Mouse (Mus musculus) gastrocnemius, postnatal 4 days (tissue): ENCODE results near the gene Tbc1d22a. TPM values are rescaled to one million over a fixed set of nuclear protein-coding genes. Genes with fewer than 3 reads are reported as not detected.
"Not testable (repeated sequence)": the region's sequence is repeated elsewhere in the genome, so short reads cannot be mapped to it uniquely, and the experiment has no call there.

ENCODE experiments used
- DNase-seq, 2 experiments: peaks; one replicate each; pipeline ENCODE4 v3.0.0; 2021 to 2022; ENCODE audit warnings: low spot score in 2 of 2, mixed read lengths in 2 of 2
- total RNA-seq, 2 experiments: library from RNA; stranded (reverse); gene quantifications; 2 replicates each; pipeline ENCODE4 v1.2.3; 2021

The Tbc1d22a gene
- total RNA-seq, 2 experiments from 2014 or later = 19.7 to 22.6 TPM

DNA sequence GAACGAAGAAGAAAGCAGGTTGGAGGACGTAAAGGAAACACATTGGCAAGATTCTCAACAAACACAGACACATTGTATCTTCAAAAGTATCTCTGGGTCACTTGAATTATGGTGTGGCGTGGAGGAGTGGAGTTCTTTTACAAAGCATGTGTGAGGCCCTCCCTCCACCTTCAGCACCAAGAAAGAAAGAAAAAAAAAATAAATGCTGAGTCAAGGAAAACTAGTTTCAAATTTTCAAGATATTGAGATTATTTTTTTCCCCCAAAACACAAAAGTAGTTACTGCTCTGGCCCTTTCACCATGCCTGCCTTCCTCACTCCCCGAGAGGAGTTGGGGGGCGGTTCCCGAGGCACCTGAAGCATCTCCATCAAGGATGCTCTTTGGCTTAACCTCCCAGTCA is 35.7 kb upstream of the Tbc1d22a start:
- DNase-seq = no peak

DNA sequence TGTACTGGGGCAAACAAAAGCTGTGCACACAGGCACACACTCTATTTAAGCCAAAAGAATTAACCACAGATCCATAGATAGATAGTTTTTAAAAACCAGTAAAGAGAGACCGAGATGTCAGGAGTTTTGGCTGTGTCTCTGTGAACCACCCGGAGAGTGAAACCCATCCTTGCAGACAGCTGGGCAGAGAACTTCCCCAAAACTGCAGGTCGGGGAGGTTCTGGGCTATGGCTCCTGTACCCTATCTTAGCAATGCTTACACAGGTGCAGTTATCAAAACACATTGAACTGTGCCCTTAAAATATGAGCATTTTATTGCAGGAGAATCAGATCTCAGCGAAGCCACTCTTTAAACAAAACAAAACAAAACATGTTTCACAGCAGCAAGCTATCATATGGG is 33.8 kb upstream of the Tbc1d22a start:
- DNase-seq = no peak

DNA sequence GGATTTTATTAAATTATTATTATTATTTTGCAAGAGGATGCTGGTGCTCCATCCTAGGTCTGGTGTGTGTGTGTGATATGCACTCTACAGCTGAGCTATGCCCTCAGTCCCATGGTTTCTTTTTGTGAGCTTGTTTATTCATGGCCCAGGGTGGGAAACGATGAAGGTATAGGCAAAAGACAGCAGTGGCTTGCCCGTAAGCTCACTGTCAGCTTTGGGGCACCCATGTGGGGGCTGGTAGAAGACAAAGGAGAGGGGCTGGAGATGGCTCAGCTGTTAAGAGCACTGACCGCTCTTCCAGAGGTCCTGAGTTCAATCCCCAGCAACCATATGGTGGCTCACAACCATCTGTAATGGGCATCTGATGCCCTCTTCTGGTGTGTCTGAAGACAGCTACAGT is 32.9 kb upstream of the Tbc1d22a start:
- not testable (repeated sequence) for DNase-seq

DNA sequence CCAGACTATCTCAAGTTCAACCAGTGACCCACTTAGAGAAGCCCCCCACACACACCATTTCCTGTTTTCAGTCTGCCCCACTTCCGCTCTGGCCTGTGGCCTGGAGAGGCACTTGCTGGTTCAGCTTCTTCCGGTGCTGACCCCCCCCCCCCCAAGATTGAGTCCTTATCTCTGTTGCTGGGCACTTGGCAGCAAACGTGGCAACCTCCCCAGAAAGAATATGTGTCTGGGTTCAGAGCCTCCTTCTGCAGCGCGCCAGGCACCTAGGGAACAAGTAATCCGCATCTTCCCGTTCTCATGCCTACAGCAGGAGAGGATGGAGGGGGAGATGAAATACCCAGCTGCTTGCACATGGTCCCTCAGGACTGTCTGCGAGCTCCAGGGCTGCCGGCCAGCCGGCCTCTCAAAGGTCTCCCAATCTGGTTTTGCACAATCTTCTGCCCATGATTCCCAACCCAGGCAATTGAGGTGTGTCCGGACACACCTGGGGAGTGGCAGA is 32.3 kb upstream of the Tbc1d22a start:
- DNase-seq = no peak

DNA sequence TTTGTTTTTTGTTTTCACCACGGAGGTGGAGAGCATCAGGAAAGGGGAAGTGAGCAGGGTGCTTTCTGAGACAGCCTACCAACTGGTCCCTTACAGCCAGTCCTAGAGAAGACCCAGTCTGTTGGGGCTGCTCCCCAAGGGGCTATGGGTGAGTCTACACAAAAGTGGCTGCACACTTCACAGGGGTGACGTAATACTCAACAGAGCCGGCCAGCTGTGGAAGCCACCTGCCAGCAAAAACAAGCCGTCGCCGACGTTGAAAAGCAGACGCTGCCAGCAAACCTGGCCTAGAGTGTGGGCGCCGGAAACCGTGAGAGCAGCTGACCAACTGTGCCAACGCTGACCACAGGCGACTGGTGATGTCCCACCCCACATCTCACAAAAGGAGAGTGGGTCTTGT is 31.6 kb upstream of the Tbc1d22a start:
- DNase-seq = peak in 1 of 2 experiments; percentile 50

DNA sequence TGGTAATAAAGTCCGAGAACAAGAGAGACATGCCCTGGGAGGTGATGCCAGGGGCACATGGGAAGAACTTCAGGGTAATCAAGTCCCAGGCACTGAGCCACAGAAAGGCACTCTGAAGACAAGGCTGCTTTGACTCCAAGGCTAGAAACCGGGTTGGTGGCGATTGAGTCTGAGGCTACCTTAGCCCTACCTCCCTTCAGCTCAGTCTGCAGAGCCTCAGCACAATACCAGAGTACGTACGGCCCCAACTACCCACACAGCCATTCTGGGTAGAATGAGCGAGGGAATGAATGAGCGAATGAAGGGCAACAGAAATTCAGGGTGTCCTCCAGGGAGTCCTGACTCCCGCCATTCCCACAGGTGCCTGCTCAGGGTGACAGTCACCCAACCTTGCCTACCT is 30.8 kb upstream of the Tbc1d22a start:
- DNase-seq = no peak

DNA sequence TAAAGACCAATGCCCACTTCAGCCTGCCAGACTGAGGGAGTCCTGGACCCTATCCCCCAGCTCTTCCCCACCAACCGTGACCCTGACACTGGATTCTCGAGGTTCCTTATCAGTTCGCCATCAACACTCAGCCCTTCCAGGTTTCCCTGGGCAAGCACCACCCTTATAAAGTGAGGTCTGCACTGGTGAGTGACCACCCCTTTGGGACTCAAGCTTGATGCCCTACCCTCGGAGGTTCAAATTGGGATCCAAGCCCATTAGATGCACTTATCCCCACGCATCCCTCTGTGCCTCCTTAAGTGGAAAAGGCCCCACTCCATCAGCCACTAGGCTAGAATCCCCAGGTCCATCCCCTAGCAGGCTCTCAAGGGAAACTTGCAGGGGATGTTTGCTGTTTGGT is 30.2 kb upstream of the Tbc1d22a start:
- DNase-seq = no peak

DNA sequence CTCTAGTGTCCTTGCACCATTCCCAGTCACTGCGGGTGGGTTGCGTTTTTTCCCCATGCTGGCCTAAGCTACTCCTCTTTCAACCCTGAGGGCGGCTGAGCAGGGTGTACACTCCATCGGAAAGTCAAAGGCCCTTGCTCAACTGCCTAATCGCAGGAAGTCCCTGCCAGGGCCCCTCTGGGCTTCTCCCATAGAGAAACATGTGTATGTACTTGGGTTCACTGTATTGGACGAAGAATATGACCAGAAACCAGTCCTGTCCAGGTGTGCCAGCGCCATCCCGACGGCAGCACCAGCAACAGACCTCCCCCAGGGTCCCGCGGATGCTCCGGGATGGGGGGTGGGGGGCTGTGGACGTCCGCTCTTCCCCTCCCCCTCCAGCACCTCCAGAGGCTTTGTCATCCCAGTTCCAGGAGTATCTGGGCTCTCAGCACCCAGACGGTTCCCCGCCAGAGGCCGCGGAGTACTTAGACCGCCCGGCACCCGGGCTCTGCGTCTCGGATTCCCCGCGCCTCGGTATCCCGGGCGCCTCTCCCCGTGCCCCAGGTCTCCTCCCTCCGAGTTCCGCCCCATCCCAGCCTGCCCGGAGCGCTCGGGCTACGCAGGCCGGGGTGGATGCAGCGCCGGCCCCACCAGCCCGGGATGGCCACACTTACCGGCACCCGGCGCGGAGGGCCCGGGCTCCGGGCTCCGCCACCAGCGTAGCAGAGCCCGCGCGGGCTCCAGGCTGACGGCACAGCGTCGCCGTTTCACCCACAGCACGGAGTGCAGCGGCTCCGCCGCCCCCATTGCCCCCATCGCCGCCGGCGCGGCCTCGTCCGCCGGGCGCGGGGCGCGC is 29.2 kb upstream of the Tbc1d22a start:
- DNase-seq = peak in 1 of 2 experiments; percentile 56

DNA sequence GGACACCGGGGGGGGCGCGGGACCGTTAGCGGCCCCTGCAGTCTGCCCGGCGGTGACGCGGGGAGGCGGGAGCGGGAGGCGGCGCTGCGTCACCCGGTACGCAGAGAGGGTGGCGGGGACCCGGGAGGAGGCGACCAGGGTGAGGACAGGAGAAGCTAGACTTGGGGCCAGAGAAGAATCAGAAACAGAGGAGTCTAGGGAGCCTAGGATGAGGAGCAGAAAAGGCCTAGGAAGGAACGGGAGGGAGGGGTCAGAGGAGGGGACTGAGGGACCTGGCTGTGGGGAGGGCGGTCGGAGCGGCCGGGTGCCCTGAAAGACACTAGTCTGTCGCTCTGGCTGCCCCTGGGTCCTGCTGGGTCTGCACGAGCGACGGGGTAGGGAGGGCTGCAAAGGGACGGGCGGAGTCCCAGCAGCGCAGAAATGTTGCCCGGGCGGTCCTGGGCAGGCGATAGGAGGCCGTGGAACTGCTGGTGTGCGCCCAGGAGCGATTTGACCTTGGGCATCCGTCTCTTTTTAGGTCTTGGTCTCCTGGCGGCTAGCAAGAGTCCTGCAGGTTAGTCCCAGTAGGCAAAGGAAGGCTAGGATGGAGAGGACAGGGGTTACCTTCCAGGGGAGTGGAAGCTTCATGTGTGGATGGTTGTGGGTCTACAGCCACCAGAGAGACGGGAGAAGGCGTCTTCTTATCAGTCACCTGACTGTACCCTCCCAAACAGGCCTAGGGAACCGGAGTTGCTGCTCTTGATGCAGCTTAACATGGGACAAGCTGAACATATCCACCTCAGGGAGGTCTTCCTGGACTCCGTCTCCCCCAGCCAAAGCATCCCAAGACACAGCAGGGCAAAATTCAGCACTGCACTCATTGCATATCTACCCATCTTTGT is 28.3 kb upstream of the Tbc1d22a start, which contains the start of gene Cerk:
TSS of gene Cerk (minus strand) at position 453 of the 881 bp plus-strand sequence.
- peak; percentile 56 to 72 for DNase-seq

DNA sequence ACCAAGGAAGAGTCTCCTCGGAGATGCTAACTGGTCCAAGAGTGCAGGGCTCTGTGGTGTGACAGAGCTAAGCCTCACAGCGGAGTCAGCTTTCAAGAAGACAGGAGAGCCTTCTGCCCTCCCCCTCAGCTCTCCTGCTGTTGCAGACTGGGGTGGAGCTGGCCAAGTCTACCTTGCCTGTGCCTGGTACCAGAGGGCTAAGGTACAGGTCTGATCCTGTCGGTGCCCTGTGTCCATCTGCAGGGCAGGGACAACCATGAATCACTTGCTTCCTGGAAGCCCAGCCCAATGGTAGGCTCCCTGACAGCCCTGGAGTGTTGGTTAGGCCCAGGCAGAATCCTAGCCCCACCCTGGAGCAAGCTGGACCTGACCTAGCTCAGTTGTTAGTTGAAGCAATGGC is 27.6 kb upstream of the Tbc1d22a start:
- no peak for DNase-seq

DNA sequence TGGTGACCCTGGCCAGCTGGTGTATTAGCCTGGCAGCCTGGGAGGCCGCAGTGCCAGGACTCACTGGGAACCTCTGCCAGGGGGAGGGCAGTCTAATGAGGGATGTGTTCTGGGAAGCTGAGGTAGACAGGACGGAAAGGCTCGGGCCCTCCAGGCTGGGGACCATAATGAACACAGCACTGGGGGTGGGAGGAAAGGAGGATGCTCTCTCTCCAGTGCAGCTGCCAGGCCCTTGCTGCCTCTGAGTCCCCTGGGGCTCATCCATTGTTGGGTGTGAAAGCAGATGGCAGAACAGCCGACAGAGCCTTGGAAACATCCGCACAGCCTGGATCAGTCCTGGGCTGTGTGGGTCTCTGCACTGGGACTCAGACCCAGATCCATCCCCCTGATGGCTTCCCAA is 26.1 kb upstream of the Tbc1d22a start:
- no peak for DNase-seq

DNA sequence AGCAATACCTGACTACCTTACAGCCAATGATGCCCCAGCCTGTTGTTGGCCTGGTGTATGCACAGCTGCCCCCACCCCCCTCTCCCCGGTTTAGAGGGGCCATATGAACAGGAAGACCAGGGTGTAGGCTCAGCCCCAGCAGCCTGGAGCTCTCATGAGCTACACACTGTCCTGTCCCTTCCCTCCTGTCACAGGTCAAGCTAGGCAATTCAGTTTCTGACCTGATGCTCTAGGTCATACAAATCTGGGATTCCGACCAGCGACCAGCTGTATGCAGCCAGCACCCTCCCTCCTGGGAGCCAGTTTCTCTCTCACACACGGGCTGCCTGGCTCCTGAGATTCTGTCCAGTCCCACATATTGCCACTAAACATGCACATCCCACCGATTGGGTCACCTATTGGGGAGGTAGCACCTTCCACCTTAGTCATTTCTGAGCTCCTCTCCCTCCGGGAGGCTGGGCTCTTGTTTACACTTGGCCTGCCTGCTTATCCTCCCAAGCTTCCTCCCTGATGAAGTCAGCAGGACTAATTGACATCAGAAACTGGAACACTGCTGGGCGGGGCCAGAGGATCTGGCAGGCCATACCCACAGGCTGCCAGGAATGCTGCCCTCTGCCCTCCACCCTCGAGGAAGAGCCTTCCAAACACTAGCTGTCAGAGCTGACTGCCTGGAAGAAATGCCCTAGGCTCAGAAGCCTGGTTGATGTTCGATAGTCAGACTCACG is 25.4 kb upstream of the Tbc1d22a start:
- DNase-seq = peak in 1 of 2 experiments; percentile 68

DNA sequence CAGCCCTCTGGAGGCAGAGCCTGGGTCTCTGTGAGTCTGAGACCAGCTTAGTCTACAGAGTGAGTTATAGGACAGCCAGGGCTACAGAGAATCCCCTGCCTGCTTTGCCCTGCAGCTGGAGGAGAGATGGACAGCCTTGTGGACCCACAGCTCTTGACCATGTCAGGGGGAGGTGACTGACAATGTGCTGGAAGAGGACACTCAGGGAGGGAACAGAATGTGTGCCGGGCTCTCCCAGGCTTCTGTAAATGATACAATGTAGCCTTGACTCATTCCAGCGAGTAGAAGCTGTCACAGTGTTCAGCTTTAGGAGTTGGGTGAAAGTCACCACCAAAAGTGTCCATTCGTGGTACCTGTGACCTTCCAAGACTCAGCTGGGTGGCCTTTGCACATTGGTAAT is 23.9 kb upstream of the Tbc1d22a start:
- DNase-seq = no peak

DNA sequence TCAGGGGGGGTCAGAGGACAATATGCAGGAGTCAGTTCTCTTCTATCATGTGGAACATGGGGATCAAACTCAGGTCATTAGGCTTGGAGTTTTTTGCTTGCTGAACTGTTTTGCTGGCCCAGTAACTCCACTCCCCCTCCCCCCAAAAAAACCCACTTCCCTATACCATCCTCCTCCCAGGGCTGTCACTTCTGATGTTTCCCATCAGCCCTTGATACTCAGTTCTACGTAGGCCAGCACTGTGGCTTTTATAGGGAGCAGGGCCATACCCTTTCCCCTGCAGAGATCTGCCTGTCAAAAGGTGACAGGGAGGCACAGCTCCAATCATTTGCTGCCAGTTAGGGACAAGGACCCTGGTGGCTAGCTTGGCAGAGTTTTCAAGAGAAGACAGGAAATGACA is 22.8 kb upstream of the Tbc1d22a start:
- no peak for DNase-seq

DNA sequence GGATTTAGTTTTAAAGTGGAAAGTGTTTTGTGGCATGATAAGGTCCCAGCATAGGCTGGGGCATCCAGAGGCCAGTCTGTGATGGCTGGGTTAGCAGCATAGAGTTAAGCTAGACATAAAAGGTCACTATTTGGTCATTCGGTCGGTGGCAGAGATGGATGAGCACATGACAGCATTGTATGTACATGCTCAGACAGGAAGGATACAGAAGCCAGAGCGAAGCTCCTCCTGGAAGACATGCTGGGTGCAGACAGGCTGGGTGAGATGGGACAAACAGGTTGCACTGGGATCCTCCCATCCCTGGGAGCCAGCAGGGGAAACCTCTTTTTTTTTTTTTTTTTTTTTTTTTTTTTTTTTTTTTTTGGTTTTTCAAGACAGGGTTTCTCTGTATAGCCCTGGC is 22.3 kb upstream of the Tbc1d22a start:
- DNase-seq = no peak

DNA sequence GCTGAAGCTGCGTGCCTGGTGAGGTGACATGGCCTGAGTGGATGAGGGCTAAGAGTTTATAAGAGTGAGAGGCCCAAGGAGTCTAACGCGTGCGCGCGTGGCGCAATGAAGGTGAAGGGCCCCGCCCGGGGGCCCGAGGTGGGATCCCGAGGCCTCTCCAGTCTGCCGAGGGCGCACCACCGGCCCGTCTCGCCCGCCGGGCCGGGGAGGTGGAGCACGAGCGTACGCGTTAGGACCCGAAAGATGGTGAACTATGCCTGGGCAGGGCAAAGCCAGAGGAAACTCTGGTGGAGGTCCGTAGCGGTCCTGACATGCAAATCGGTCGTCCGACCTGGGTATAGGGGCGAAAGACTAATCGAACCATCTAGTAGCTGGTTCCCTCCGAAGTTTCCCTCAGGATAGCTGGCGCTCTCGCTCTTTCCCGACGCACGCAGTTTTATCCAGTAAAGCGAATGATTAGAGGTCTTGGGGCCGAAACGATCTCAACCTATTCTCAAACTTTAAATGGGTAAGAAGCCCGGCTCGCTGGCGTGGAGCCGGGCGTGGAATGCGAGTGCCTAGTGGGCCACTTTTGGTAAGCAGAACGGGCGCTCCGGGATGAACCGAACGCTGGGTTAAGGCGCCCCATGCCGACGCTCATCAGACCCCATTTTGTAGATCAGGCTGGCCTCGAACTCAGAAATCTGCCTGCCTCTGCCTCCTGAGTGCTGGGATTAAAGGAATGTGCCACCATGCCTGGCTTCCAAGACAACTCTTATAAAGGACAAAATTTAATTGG is 19.4 kb upstream of the Tbc1d22a start:
- not testable (repeated sequence) for DNase-seq

DNA sequence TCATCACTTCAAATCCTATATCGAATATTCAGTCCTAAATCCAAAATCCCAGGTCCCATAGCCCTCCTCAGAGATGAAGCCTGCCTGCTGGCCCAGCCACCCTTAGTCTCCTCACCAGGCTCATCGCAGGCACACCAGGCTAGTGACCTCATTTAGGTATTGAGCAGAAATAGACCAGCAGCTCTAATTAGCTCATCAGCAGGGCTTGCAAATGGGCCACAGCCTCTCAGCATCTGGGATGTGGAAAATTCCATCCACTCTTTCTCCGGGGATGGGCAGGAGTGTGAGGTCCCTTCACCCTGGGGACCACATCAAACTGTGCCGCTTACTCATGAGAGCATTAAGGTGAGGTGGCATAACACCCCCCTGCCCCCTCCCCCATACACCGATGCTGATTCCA is 15.2 kb upstream of the Tbc1d22a start:
- no peak for DNase-seq

DNA sequence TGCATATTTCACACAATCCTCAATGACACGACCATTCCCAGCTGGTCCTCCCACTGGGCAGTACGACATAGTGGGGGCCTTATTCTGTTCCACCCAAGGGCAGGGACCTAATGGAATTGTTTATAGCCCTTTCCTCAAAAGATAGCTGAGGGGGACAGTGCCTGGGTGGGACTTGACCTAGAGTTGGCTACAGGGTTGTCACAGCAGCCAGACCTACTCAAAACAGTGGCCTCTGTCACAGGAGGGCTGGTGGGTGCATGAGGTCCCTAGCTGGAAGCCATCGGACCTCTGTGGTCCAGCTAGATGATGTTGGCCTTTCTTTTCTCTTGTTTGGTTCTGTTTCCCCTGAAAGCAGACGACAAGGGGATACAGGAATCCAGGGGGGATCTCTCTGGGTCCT is 14.8 kb upstream of the Tbc1d22a start:
- DNase-seq = no peak

DNA sequence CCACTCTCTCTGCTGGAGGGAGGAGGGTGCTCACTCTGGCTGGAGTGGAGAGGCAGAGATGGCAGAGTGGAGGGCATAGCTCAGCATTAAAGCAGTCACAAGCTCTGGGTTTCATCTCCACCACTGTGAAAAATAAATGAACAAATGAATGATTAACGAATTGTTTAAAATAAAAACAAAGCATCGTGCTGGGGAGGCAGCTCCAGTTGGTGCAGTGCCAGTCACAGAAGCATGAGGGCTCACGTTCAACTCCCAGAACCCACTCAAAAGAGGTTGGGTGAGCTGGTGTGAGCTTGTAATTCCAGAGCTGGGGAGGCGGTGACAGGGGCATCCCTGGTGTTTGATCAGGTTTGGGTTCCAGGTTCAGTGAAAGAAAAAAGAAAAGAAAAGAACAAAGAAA is 14.1 kb upstream of the Tbc1d22a start:
- no peak for DNase-seq

DNA sequence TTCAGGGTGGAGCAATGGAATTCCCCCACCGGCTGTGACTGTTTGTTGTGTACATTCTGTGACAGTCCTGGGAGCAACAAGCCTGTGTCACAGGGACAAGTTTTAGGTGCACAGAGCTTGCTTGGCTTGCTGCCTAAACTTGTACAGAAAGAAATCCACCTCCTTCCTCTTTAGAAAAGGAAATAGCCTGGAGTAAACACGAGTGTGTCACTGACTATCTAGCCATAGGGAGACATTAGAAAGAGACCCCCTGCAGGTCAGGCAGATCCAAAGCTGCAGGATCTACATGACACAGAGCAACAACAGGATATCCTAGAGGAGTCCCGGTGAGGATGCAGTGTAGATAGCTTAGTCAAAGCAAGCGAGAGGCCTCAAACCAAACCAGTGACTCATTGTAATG is 13.2 kb upstream of the Tbc1d22a start:
- no peak for DNase-seq
